Mouse (Mus musculus): ENCODE results near the gene Olfr982. TPM values are rescaled to one million over a fixed set of nuclear protein-coding genes. Genes with fewer than 3 reads are reported as not detected.

Olfr982 gene
- not detected for total RNA-seq (2021)

DNA sequence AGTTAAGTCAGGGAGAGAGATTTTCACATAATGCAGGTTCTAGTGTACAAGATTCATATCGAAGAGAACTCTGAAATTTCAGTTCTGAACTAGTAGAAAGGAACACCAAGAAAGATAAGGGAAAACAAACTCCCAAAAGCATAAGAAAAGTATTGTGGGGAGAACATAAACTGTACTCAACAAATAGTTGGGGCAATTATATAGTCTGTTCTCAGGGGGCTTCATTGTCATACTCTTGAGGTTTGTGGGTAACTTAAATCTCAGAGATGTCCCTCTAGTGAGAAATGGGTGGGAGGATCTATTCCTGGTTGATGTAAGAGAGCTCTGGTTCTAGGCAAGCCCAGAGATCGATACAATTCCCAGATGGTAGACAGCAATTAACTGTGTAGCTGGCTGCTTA is at the start of gene Olfr982:
Gene Olfr982 (plus strand): TSS at position 301 of the 400 bp plus-strand sequence.
- intact Hi-C loops (cut with DNase I), result no loop called here
- DNase-seq (ENCODE audit: low spot score), result no peak

DNA sequence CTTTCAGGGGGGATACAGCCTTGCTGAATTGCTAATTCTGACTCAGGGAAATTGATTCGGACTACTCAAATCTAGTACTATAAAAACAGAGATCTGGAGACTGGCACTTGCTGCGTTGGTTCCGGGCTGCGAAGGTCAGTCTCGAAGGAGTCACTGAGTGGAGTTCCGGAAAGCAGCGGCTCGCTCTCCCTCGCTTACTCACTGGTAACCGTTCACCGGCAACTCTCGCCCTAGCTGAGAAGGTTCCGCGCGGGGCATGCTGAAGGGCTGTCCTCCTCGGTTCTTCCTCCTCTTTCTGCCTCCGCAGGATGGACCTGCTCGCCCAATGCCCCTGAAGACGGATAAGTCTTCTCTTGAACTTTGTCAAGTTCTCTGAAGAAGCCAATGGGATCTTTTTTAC is 23.5 kb upstream of the Olfr982 start:
- no peak for DNase-seq (ENCODE audit: low spot score)
- intact Hi-C loops (cut with DNase I), result no loop called here

DNA sequence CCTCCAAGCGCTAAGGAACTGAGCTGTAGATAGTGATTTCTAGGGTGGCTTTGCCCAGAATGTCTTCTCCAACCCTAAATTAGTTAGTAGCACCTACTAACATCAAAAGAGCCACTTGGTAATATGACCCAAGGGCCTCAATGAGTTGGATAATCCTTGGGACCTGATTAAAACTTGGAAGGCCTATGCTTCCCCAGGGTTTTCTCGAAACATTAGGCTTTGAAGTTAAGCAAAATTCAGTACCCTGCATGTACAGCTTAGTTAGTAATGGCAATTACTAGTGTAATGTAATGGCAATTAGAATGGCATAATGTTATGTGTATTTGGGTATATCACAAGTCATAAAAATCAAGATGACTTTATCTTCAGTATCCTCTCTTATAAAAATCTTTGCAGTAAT is 19.9 kb downstream of the Olfr982 start, which contains the start of gene Olfr983:
Gene Olfr983 (minus strand): TSS at position 101 of the 400 bp plus-strand sequence.
- intact Hi-C loops (cut with DNase I), result no loop called here
- no peak for DNase-seq (ENCODE audit: low spot score)

DNA sequence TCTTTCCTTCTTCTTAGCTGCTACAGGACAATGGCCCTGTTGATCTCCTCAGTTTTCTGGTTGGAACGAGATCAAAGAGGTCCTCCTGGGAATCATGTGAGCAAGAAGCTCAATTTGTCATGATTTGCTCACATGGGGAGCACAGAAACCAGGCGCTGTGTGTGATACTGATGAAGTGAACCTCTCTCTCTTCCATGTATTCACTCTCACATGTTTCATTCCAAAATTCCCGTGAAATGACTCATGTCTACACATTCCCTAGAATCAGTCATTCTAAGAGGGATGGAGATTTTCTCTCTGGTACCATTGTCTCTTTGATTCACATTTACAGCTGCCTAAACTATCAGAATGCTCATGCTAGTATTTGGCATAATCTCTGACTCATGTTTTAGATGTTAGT is 21.1 kb downstream of the Olfr982 start:
- no peak for DNase-seq (ENCODE audit: low spot score)
- intact Hi-C loops (cut with DNase I), result no loop called here

DNA sequence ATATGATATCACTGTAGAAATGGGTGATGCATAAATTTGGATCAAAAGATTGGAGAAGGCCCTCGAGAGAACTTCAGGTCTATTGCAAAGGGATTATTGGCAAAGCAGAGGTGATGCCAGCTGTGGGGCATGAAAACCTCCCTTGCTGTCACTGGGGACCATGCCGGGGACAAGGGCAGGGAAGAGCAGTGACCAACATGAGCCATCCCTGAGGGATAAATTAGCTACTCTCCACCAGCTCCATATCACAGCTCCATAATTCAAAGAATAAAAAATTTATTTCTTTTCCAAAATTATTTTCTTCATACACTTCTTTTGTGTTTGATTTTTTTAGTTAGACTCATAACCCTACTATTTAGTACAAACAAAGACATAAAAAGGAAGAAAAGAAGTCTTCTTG is 40.5 kb downstream of the Olfr982 start, which contains the start of gene Olfr984:
Gene Olfr984 (minus strand): TSS at position 101 of the 400 bp plus-strand sequence.
- intact Hi-C loops (cut with DNase I), result no loop called here
- DNase-seq (ENCODE audit: low spot score), result no peak

DNA sequence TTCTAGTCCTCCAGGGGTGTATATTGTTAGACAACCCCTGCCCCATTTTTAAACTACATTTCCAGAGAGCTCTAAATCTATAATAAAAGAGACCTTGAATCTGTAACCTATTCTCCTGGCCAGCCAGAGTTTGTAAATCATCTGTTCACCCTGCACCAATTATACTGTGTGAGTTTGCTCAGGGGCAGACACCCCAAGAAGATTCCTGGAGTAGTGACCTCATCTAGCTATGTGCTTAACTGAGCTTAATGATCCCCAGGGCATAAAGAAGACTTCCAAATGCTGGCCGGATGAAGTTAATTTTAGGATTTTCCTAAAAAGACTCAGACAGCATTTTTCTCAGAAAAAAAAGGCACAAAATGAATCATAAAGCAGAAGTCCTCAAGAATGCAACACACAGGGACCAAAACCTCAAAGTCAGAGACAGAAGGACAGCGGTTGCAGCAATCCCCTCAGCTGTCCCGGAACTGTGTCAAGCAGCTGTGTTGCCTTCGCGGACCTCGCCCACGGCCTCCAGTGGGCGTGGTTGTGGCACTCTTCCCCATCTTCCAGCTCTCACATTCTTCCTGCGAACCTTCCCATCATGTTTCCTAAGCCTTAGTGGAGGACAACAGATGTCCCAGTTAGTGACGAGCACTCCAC is 43.1 kb downstream of the Olfr982 start:
- intact Hi-C loops (cut with DNase I), result no loop called here
- DNase-seq (ENCODE audit: low spot score), result peak; percentile 59

DNA sequence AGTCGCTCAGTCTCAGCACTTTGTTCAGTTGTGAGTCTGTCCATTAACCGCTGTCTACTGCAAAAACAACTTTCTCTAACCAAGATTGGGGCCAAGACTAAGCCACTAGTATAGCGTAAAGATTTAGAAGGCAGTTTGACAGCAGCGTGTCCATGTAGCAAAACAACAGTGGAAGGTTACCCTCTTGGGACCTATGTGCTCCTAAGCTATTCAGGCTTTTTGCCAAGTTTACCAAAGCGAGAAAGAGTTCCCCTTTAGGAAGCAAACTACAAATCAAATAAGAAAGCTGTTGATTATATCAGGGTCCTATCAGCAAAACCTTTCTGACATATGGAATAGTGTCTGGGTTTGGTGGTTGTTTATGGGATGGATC is 43.6 kb downstream of the Olfr982 start:
- DNase-seq (ENCODE audit: low spot score), result no peak
- intact Hi-C loops (cut with DNase I), result no loop called here

Other genes starting within 250 kb of the Olfr982 start
- gene Olfr971, start 237.0 kb upstream of the Olfr982 start, total RNA-seq (2021), result not detected
- not detected for gene Olfr972, start 207.4 kb upstream of the Olfr982 start, total RNA-seq (2021)
- not detected for gene Olfr229, start 166.5 kb upstream of the Olfr982 start, total RNA-seq (2021)
- not detected for gene Olfr974, start 136.3 kb upstream of the Olfr982 start, total RNA-seq (2021)
- gene Olfr975, start 121.8 kb upstream of the Olfr982 start, total RNA-seq (2021), result not detected
- not detected for gene Olfr976, start 112.7 kb upstream of the Olfr982 start, total RNA-seq (2021)
- not detected for gene Olfr978, start 81.7 kb upstream of the Olfr982 start, total RNA-seq (2021)
- gene Olfr979, start 70.4 kb upstream of the Olfr982 start, total RNA-seq (2021), result not detected
- gene Olfr980, start 64.2 kb upstream of the Olfr982 start, total RNA-seq (2021), result not detected
- not detected for gene Olfr981, start 52.4 kb upstream of the Olfr982 start, total RNA-seq (2021)
- not detected for gene Olfr983, start 19.8 kb downstream of the Olfr982 start, total RNA-seq (2021)
- gene Olfr984, start 40.4 kb downstream of the Olfr982 start, total RNA-seq (2021), result not detected
- not detected for gene Olfr985, start 56.4 kb downstream of the Olfr982 start, total RNA-seq (2021)
- gene Tmem225, start 74.3 kb downstream of the Olfr982 start, total RNA-seq (2021), result not detected
- not detected for gene Olfr986, start 107.1 kb downstream of the Olfr982 start, total RNA-seq (2021)
- gene Zfp202, start 118.5 kb downstream of the Olfr982 start, total RNA-seq (2021), result 1 to 10 TPM; 2.4 TPM
- under 1 TPM; 0.67 to 0.83 TPM for gene Scn3b, start 195.4 kb downstream of the Olfr982 start, total RNA-seq (2021)

All from heart, postnatal 25 days (tissue).